Mouse (Mus musculus) brain, embryonic 14.5 days (tissue): ENCODE data around the gene Tdrd3. TPM values are rescaled to one million over a fixed set of nuclear protein-coding genes. Genes with fewer than 3 reads are reported as not detected.

Experiments
- DNase-seq: peaks from one replicate; pipeline ENCODE4 v3.0.0-alpha.2; 2011; ENCODE audit warnings: low read depth
- CTCF ChIP-seq: fragments of 200-500 bp; IDR thresholded peaks from 2 replicates; pipeline ENCODE4 v1.5.1; 2012; ENCODE audit warnings: inconsistent platforms, mild to moderate bottlenecking, moderate library complexity, borderline replicate concordance; ENCODE audit not compliant: insufficient read depth, insufficient read length; ENCODE audit errors: extremely low read depth
- POLR2A ChIP-seq: fragments of 200-500 bp; IDR thresholded peaks from 2 replicates; pipeline ENCODE4 v1.6.1; 2012; ENCODE audit warnings: mild to moderate bottlenecking, inconsistent platforms, borderline replicate concordance; ENCODE audit not compliant: poor library complexity, insufficient read depth, insufficient read length, severe bottlenecking; ENCODE audit errors: extremely low read depth
- polyA plus RNA-seq: library from polyadenylated mRNA; depleted of rRNA; stranded (reverse); fragments of >200 nt; gene quantifications from 2 replicates; pipeline ENCODE4 v1.2.3, GENCODE M21; 2012

Gene Tdrd3
- polyA plus RNA-seq, 1 experiment = 30.5 TPM

GRCm38 (mm10) chr14:87582610-87583009, 166.2 kb downstream of the Tdrd3 start:
- TF ChIP-seq CTCF (no peak), POLR2A (no peak)
- DNase-seq = no peak
